Mouse (Mus musculus): ENCODE measurements around the gene Fam71f1. TPM values are rescaled to one million over a fixed set of nuclear protein-coding genes. Genes with fewer than 3 reads are reported as not detected.

The Fam71f1 gene
- not detected for total RNA-seq (2021)
- long read RNA-seq, experiment 1 = 0 reads
- long read RNA-seq, experiment 2 = 0 reads

GRCm38 (mm10) chr6:29318879-29319278 is at the start of gene Fam71f1:
Fam71f1 (plus strand) TSS chr6:29319140.
- peak; percentile 9 to 23 for DNase-seq

GRCm38 (mm10) chr6:29270961-29271360 is 48.0 kb upstream of the Fam71f1 start:
- DNase-seq = peak; percentile 44 to 67

GRCm38 (mm10) chr6:29272312-29273072 is 46.4 kb upstream of the Fam71f1 start, which contains the start of gene Hilpda:
Hilpda (plus strand) TSS chr6:29272488.
- peak; percentile 95 to 96 for DNase-seq

- DNase-seq = no peak
These were observed 42.2 kb upstream of the Fam71f1 start for GRCm38 (mm10) chr6:29276746-29277145.

GRCm38 (mm10) chr6:29278513-29279267 is 40.2 kb upstream of the Fam71f1 start:
- peak; percentile 64 to 74 for DNase-seq

- DNase-seq = no peak
These were observed 39.6 kb upstream of the Fam71f1 start, which contains the start of gene Fam71f2 for GRCm38 (mm10) chr6:29279293-29279692. Fam71f2 (plus strand) TSS chr6:29279593.

- DNase-seq = no peak
These were observed 38.3 kb upstream of the Fam71f1 start for GRCm38 (mm10) chr6:29280671-29281070.

- DNase-seq = no peak
These were observed 32.1 kb upstream of the Fam71f1 start for GRCm38 (mm10) chr6:29286870-29287269.

- DNase-seq = no peak
These were observed 31.5 kb upstream of the Fam71f1 start for GRCm38 (mm10) chr6:29287481-29287880.

GRCm38 (mm10) chr6:29287944-29288343 is 31.0 kb upstream of the Fam71f1 start:
- DNase-seq = peak; percentile 39 to 41

GRCm38 (mm10) chr6:29288651-29289050 is 30.3 kb upstream of the Fam71f1 start:
- DNase-seq = no peak

GRCm38 (mm10) chr6:29299112-29299511 is 19.8 kb upstream of the Fam71f1 start:
- DNase-seq = no peak

- no peak for DNase-seq
These were observed 15.7 kb upstream of the Fam71f1 start for GRCm38 (mm10) chr6:29303251-29303650.

GRCm38 (mm10) chr6:29303726-29304125 is 15.2 kb upstream of the Fam71f1 start:
- no peak for DNase-seq

GRCm38 (mm10) chr6:29305462-29305861 is 13.5 kb upstream of the Fam71f1 start:
- DNase-seq = no peak

- no peak for DNase-seq
These were observed 9.9 kb upstream of the Fam71f1 start for GRCm38 (mm10) chr6:29308846-29309605.

- no peak for DNase-seq
These were observed 5.2 kb upstream of the Fam71f1 start for GRCm38 (mm10) chr6:29313690-29314202.

- DNase-seq = no peak
These were observed 1.7 kb upstream of the Fam71f1 start for GRCm38 (mm10) chr6:29317286-29317685.

GRCm38 (mm10) chr6:29317941-29318340 is 999 bp upstream of the Fam71f1 start:
- DNase-seq = no peak

GRCm38 (mm10) chr6:29321586-29321985 is 2.6 kb downstream of the Fam71f1 start:
- DNase-seq = no peak

GRCm38 (mm10) chr6:29322147-29322546 is 3.2 kb downstream of the Fam71f1 start:
- no peak for DNase-seq

- no peak for DNase-seq
These were observed 3.8 kb downstream of the Fam71f1 start for GRCm38 (mm10) chr6:29322735-29323134.

Data from heart, adult 18-20 months (tissue).